Mouse (Mus musculus): ENCODE measurements around the gene Kmt2c. TPM values are rescaled to one million over a fixed set of nuclear protein-coding genes. Genes with fewer than 3 reads are reported as not detected.

Gene Kmt2c
- total and polyA plus RNA-seq, 3 experiments = 6.7 to 14.6 (median 12.7) TPM

- Histone ChIP-seq H3K9me3 (replicated peaks; ENCODE audit: low read length) (no peaks in the 10 kb centered on the region), H3K27me3 (replicated peaks) (no peaks in the 10 kb centered on the region), H3K4me1 (ENCODE audit: control insufficient read depth in 1 of 2, insufficient read depth in 2 of 2) (no peaks in the 10 kb centered on the region), H3K4me3 (replicated peaks in 1 of 3; ENCODE audit: low read depth in 2 of 3, low read length in 2 of 3, poor library complexity in 1 of 3) (no peak overlapping the region), H3K9ac (ENCODE audit: insufficient read depth, low read depth) (no peak overlapping the region), H3K4me2 (ENCODE audit: insufficient read depth, low read depth, poor library complexity, severe bottlenecking) (no peak overlapping the region), H3K27ac (ENCODE audit: insufficient read depth, low read depth) (no peak overlapping the region), H3K36me3 (replicated peaks in 1 of 2; ENCODE audit: control insufficient read depth in 1 of 2, insufficient read depth in 1 of 2, low read length in 1 of 2) (no peaks in the 10 kb centered on the region), H3K79me2 (replicated peaks; ENCODE audit: control insufficient read depth, extremely low read depth, insufficient read depth, poor library complexity, severe bottlenecking) (no peaks in the 10 kb centered on the region)
- in situ Hi-C loops (cut with MboI; ENCODE audit: low pct_ligation_motif_present, low pct_unique_long_range_greater_than_20kb, low sequenced_read_pairs) = no loop called here
- dilution Hi-C loops (cut with MboI; ENCODE audit: extremely low pct_ligation_motif_present, extremely low pct_unique_long_range_greater_than_20kb, low sequenced_read_pairs) = no loop called here
- no peak for TF ChIP-seq EP300 (IDR thresholded peaks at IDR 0.05; ENCODE audit: low read length)
- TF ChIP-seq PAX5 (IDR thresholded peaks at IDR 0.05; ENCODE audit: low read length) = no peak
- no peak for TF ChIP-seq UBTF (IDR thresholded peaks at IDR 0.05; ENCODE audit: low read depth, low read length)
- no peak for TF ChIP-seq TBP (conservative IDR thresholded peaks at IDR 0.05; ENCODE audit: low read depth, low read length)
- TF ChIP-seq JUND (conservative IDR thresholded peaks at IDR 0.05; ENCODE audit: low read depth, low read length) = no peak
- no peak for TF ChIP-seq IRF4 (IDR thresholded peaks at IDR 0.05; ENCODE audit: low read depth, low read length)
- DNase-seq (ENCODE audit: extremely low read depth) = no peak
Observed at GRCm38 (mm10) chr5:25516301-25516895, 17.8 kb upstream of the Kmt2c start.

GRCm38 (mm10) chr5:25515767-25516166 lies 17.2 kb upstream of the Kmt2c start, which contains the start of gene Cct8l1:
TSS of gene Cct8l1 (plus strand) at chr5:25516067.
- Histone ChIP-seq H3K36me3 (replicated peaks in 1 of 2; ENCODE audit: control insufficient read depth in 1 of 2, insufficient read depth in 1 of 2, low read length in 1 of 2) (no peaks in the 10 kb centered on the region), H3K27ac (ENCODE audit: insufficient read depth, low read depth) (no peak within 1 kb of the TSS), H3K9me3 (replicated peaks; ENCODE audit: low read length) (no peaks in the 10 kb centered on the region), H3K9ac (ENCODE audit: insufficient read depth, low read depth) (no peak within 1 kb of the TSS), H3K4me2 (ENCODE audit: insufficient read depth, low read depth, poor library complexity, severe bottlenecking) (no peak within 1 kb of the TSS), H3K27me3 (replicated peaks) (no peaks in the 10 kb centered on the region), H3K4me1 (ENCODE audit: control insufficient read depth in 1 of 2, insufficient read depth in 2 of 2) (no peaks in the 10 kb centered on the region), H3K79me2 (replicated peaks; ENCODE audit: control insufficient read depth, extremely low read depth, insufficient read depth, poor library complexity, severe bottlenecking) (no peaks in the 10 kb centered on the region), H3K4me3 (replicated peaks in 1 of 3; ENCODE audit: low read depth in 2 of 3, low read length in 2 of 3, poor library complexity in 1 of 3) (no peak within 1 kb of the TSS)
- TF ChIP-seq POLR2A (IDR thresholded peaks at IDR 0.05; ENCODE audit: low read depth, low read length) = no peak
- TF ChIP-seq MAFK (IDR thresholded peaks at IDR 0.05; ENCODE audit: insufficient replicate concordance, low read length) = no peak
- TF ChIP-seq JUN (IDR thresholded peaks at IDR 0.05; ENCODE audit: insufficient read depth, low read depth, low read length) = no peak
- no peak for TF ChIP-seq MAZ (IDR thresholded peaks at IDR 0.05; ENCODE audit: low read depth, low read length)
- TF ChIP-seq TBP (conservative IDR thresholded peaks at IDR 0.05; ENCODE audit: low read depth, low read length) = no peak
- no peak for TF ChIP-seq GABPA (IDR thresholded peaks at IDR 0.05; ENCODE audit: insufficient replicate concordance, low read depth, low read length)
- no peak for TF ChIP-seq HCFC1 (IDR thresholded peaks at IDR 0.05; ENCODE audit: low read depth, low read length)
- TF ChIP-seq USF1 (IDR thresholded peaks at IDR 0.05; ENCODE audit: low read depth, low read length) = no peak
- no peak for TF ChIP-seq UBTF (IDR thresholded peaks at IDR 0.05; ENCODE audit: low read depth, low read length)
- no peak for TF ChIP-seq POLR2AphosphoS2 (IDR thresholded peaks at IDR 0.05; ENCODE audit: low read depth, low read length)
- TF ChIP-seq TCF12 (IDR thresholded peaks at IDR 0.05; ENCODE audit: low read depth, low read length) = no peak
- no peak for TF ChIP-seq ZMIZ1 (IDR thresholded peaks at IDR 0.05; ENCODE audit: low read depth, low read length)
- TF ChIP-seq CHD2 (IDR thresholded peaks at IDR 0.05; ENCODE audit: low read length) = no peak
- no peak for TF ChIP-seq KAT2A (IDR thresholded peaks at IDR 0.05; ENCODE audit: insufficient replicate concordance, low read length)
- TF ChIP-seq ZNF384 (IDR thresholded peaks at IDR 0.05; ENCODE audit: low read depth, low read length) = no peak
- TF ChIP-seq BHLHE40 (IDR thresholded peaks at IDR 0.05; ENCODE audit: low read depth, low read length) = no peak
- no peak for TF ChIP-seq E2F4 (IDR thresholded peaks at IDR 0.05; ENCODE audit: insufficient replicate concordance, low read depth, low read length)
- no peak for DNase-seq (ENCODE audit: extremely low read depth)
- dilution Hi-C loops (cut with MboI; ENCODE audit: extremely low pct_ligation_motif_present, extremely low pct_unique_long_range_greater_than_20kb, low sequenced_read_pairs) (no loop called here), in situ Hi-C loops (cut with MboI; ENCODE audit: low pct_ligation_motif_present, low pct_unique_long_range_greater_than_20kb, low sequenced_read_pairs) (no loop called here)
